ENCODE assay signal across 28 mouse cellular contexts in the genomic region with DNA sequence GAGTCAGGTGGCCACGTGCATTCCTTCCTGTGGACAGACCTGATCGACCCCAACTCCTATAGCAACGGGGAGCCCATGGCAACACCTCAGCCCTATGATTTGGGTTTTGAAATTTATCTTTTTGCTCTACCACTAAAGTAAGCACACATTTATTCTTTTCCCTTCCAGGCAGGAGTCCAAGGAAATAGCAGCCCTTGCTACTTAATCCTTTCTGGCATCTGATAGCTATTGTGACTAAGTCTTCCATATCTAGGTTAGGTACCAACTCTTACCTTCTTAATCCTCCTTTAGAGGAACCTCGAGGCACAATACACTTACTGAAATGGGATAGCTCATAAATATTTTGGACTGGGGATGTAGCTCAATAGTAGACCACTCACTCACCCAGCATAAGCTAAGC.
A peak's percentile ranks its signal among the peaks of the same experiment; 100 is the strongest.
DNase-seq lines count a peak whose midpoint lies in the region; ATAC-seq and TF ChIP-seq lines count a peak whose summit lies in the region.
"Had no signal": no experiment of that assay in that cellular context is flagged by ENCODE, and none has a peak within 500 bp of the region (broad histone marks: within the 10 kb centered on the region; RNA-seq: fewer than 3 reads in every experiment).

No protein-coding gene starts in this region.

- H3K4me2 ChIP-seq in limb, embryonic 13.5 days (replicated peaks) = no peak overlapping the region
- H3K4me2 ChIP-seq: embryonic facial prominence, embryonic 13.5 days; forebrain, embryonic 12.5 days; forebrain, embryonic 15.5 days; heart, embryonic 13.5 days; hindbrain, embryonic 13.5 days had no signal

- H3K4me3 ChIP-seq in gastrocnemius, adult 2 months = no peak overlapping the region
- no peak overlapping the region for H3K4me3 ChIP-seq in limb, embryonic 13.5 days
- no peak overlapping the region for H3K4me3 ChIP-seq in limb, embryonic 10.5 days
- no peak overlapping the region for H3K4me3 ChIP-seq in brown adipose tissue, adult 24 weeks (ENCODE audit: insufficient read depth, low read depth, low read length)
- H3K4me3 ChIP-seq: embryonic facial prominence, embryonic 13.5 days; forebrain, embryonic 12.5 days; forebrain, embryonic 15.5 days; heart, embryonic 10.5 days; heart, embryonic 13.5 days; hindbrain, embryonic 13.5 days had no signal

- peak overlapping the region; percentile 70; the same call in 1 of the 2 replicates for H3K27ac ChIP-seq in gastrocnemius, adult 2 months
- no peak overlapping the region for H3K27ac ChIP-seq in limb, embryonic 13.5 days
- no peak overlapping the region for H3K27ac ChIP-seq in limb, embryonic 10.5 days
- peak overlapping the region; percentile 56; the same call in 1 of the 2 replicates for H3K27ac ChIP-seq in brown adipose tissue, adult 24 weeks (replicated peaks; ENCODE audit: low read depth, low read length)
- H3K27ac ChIP-seq: embryonic facial prominence, embryonic 13.5 days; forebrain, embryonic 12.5 days; forebrain, embryonic 15.5 days; heart, embryonic 10.5 days; heart, embryonic 13.5 days; hindbrain, embryonic 13.5 days; hindbrain, postnatal 0 days had no signal

- TF ChIP-seq CTCF in gastrocnemius, adult 2 months (IDR thresholded peaks at IDR 0.05) = no peak

- H3K27me3 ChIP-seq in limb, embryonic 13.5 days = no peaks in the 10 kb centered on the region
- H3K27me3 ChIP-seq in limb, embryonic 10.5 days (ENCODE audit: low read depth, poor library complexity, severe bottlenecking) = no peaks in the 10 kb centered on the region
- H3K27me3 ChIP-seq: CH12.LX; embryonic facial prominence, embryonic 13.5 days; forebrain, embryonic 12.5 days; forebrain, embryonic 15.5 days; heart, embryonic 13.5 days; hindbrain, embryonic 13.5 days had no signal

- H3K9me3 ChIP-seq in limb, embryonic 13.5 days = no peaks in the 10 kb centered on the region
- H3K9me3 ChIP-seq in limb, embryonic 10.5 days (replicated peaks) = no peaks in the 10 kb centered on the region
- H3K9me3 ChIP-seq: embryonic facial prominence, embryonic 13.5 days; forebrain, embryonic 12.5 days; forebrain, embryonic 15.5 days; G1E; heart, embryonic 10.5 days; heart, embryonic 13.5 days; hindbrain, embryonic 13.5 days had no signal

- 74% methylated on average over 4 of the region's 4 CpGs for WGBS in limb, embryonic 13.5 days
- WGBS in limb, embryonic 10.5 days = 88% methylated on average over 4 of the region's 4 CpGs

- H3K36me3 ChIP-seq in limb, embryonic 13.5 days = 0 out of 2 replicates have a peak, but pooled peaks cover 4% of the 10 kb centered on the region
- H3K36me3 ChIP-seq in limb, embryonic 10.5 days = peaks cover 22% of the 10 kb centered on the region
- H3K36me3 ChIP-seq: embryonic facial prominence, embryonic 13.5 days; forebrain, embryonic 15.5 days; hindbrain, embryonic 13.5 days had no signal

- 0 out of 2 replicates have a peak, but pooled peaks have one; percentile 44 for ATAC-seq in limb, embryonic 13.5 days (ENCODE audit: low FRiP score, low read depth)
- ATAC-seq: forebrain, embryonic 15.5 days; hindbrain, postnatal 0 days; inflammation-experienced regulatory T-cells, adult 6 months; intestine, embryonic 16.5 days had no signal

- intact Hi-C loops in gastrocnemius, adult 2 months (cut with DNase I) = no loop called here

- no peak overlapping the region for H3K9ac ChIP-seq in limb, embryonic 13.5 days
- H3K9ac ChIP-seq: embryonic facial prominence, embryonic 13.5 days; forebrain, embryonic 12.5 days; forebrain, embryonic 15.5 days; heart, embryonic 13.5 days; hindbrain, embryonic 13.5 days had no signal

- no peak for DNase-seq in gastrocnemius, adult 2 months
- no peak for DNase-seq in gastrocnemius, postnatal 25 days
- no peak for DNase-seq in limb, embryonic 10.5 days (ENCODE audit: low spot score)
- DNase-seq in cerebellum, adult 9-10 months = no peak
- DNase-seq in cerebellum, postnatal 4 days (ENCODE audit: low spot score in 2 of 2) = no peak
- DNase-seq: adrenal gland, adult 2 months; adrenal gland, postnatal 14 days; B cell, adult 2 months; cerebellum, adult 11-12 months; cerebellum, adult 8-10 months; cerebellum, postnatal 14 days; gastrocnemius, postnatal 14 days; heart, adult 18-20 months; heart, postnatal 14 days; kidney, adult 18-20 months had no signal

- H3K4me1 ChIP-seq in limb, embryonic 13.5 days = no peaks in the 10 kb centered on the region
- no peaks in the 10 kb centered on the region for H3K4me1 ChIP-seq in limb, embryonic 10.5 days
- H3K4me1 ChIP-seq in brown adipose tissue, adult 24 weeks (ENCODE audit: control insufficient read depth, insufficient read depth, insufficient read length, low read length) = peaks cover 14% of the 10 kb centered on the region; the same call in 1 of the 2 replicates
- H3K4me1 ChIP-seq: embryonic facial prominence, embryonic 13.5 days; forebrain, embryonic 12.5 days; forebrain, embryonic 15.5 days; heart, embryonic 10.5 days; hindbrain, embryonic 13.5 days had no signal

Comparison
In these comparisons a context has a peak if more than half of its experiments do, and no peak if none do; other contexts are left out.
1. H3K27ac ChIP-seq: peak in gastrocnemius, adult 2 months (single experiment) and brown adipose tissue, adult 24 weeks (single experiment); none in limb, embryonic 13.5 days (single experiment) and limb, embryonic 10.5 days (single experiment).